Mouse (Mus musculus) midbrain, postnatal 0 days (tissue): ENCODE results near the gene Nsl1. TPM values are rescaled to one million over a fixed set of nuclear protein-coding genes. Genes with fewer than 3 reads are reported as not detected.
A peak's percentile ranks its signal among the peaks of the same experiment; 100 is the strongest.

ENCODE experiments used
- ATAC-seq: fragments of 200-750 bp; cut with Nextera tagmentation; 2 replicates; pipeline ENCODE4 v1.8.0; 2017; ENCODE audit warnings: moderate number of reproducible peaks, mild to moderate bottlenecking, moderate TSS enrichment, moderate library complexity; ENCODE audit not compliant: low FRiP score
- DNase-seq: peaks from one replicate; pipeline ENCODE4 v3.0.0-alpha.2; 2015; ENCODE audit warnings: low spot score
- H3K27ac ChIP-seq: fragments of 300-500 bp; sonication (generic); 2 replicates; pipeline ENCODE4 v1.5.1; 2014; ENCODE audit warnings: low read depth, mild to moderate bottlenecking, low read length, mixed read lengths
- H3K27me3 ChIP-seq: fragments of 300-500 bp; sonication (generic); 2 replicates; pipeline ENCODE4 v1.6.1; 2014; ENCODE audit warnings: low read length, control low read depth, mixed read lengths; ENCODE audit not compliant: insufficient read depth
- H3K36me3 ChIP-seq: fragments of 300-500 bp; sonication (generic); 2 replicates; pipeline ENCODE4 v1.6.1; 2014; ENCODE audit warnings: low read length, control low read depth, mixed read lengths; ENCODE audit not compliant: insufficient read depth
- H3K4me1 ChIP-seq: fragments of 300-500 bp; sonication (generic); 2 replicates; pipeline ENCODE4 v1.6.1; 2014; ENCODE audit warnings: mild to moderate bottlenecking, control low read depth, antibody characterized with exemption, low read length, mixed read lengths; ENCODE audit not compliant: insufficient read depth
- H3K4me2 ChIP-seq: fragments of 300-500 bp; sonication (generic); 2 replicates; pipeline ENCODE4 v1.6.1; 2014; ENCODE audit warnings: low read depth, mild to moderate bottlenecking, low read length, mixed read lengths; ENCODE audit not compliant: poor library complexity, severe bottlenecking
- H3K4me3 ChIP-seq: fragments of 300-500 bp; sonication (generic); 2 replicates; pipeline ENCODE4 v1.5.1; 2014; ENCODE audit warnings: low read depth, mild to moderate bottlenecking, low read length, moderate library complexity
- H3K9ac ChIP-seq: fragments of 300-500 bp; sonication (generic); replicated peaks from 2 replicates; pipeline ENCODE4 v1.6.1; 2014; ENCODE audit warnings: mild to moderate bottlenecking, low read length, moderate library complexity, mixed read lengths; ENCODE audit not compliant: poor library complexity, severe bottlenecking
- H3K9me3 ChIP-seq: fragments of 300-500 bp; sonication (generic); 2 replicates; pipeline ENCODE4 v1.6.1; 2016; ENCODE audit warnings: low read length, control low read depth
- CTCF ChIP-seq: IDR thresholded peaks from 2 replicates; pipeline ENCODE4 v1.5.1; 2016; ENCODE audit warnings: antibody characterized with exemption, mild to moderate bottlenecking
- WGBS: fragments of 180-500 bp; shearing (Covaris S2); extraction: QIAGEN DNeasy Blood & Tissue Kit; methylation state at CpG from one replicate; pipeline ENCODE4 v1.1.7; 2014; 5-methylcytosine and 5-hydroxymethylcytosine counted together
- polyA plus RNA-seq: library from polyadenylated mRNA; unstranded; fragments of >200 nt; fragmentation: Nextera tagmentation; extraction: Ambion mirVana; gene quantifications from 2 replicates; pipeline ENCODE4 v1.2.1, GENCODE M21; 2015
- total RNA-seq: library from RNA; depleted of rRNA; stranded (reverse); fragments of >200 nt; gene quantifications from 2 replicates; pipeline ENCODE4 v1.2.3, GENCODE M21; 2014

Nsl1 gene
- total and polyA plus RNA-seq, 2 experiments from 2014 or later = 1.6 to 1.8 TPM

DNA sequence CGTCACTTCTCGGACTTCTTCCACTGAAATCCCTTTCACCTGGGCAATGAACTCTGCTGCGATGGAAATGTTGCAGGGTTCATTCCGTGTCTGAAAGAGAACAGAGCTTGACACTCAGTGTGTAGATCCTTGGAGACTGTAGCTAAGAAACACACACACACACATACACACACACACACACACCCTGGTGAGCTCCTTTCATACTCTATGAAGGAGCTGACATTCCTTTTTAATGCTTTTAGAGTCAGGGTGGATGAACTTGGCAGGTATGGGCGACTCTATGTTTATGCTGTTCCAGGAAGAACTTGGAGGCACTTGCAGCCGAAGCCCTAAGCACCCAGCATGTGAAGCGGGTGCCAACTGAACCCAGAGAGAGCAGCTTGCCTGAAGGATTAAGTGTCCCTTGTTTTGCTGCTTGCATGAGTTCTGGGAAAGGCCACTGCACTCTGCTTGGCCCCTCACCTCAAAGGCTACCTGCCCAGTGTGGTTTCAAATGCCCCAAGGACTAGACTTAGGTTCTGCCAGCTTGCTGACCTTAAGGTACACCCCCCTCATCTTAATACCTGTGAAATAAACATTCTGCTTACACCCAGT, 16.5 kb upstream of the Nsl1 start:
- H3K4me2 ChIP-seq = no peak overlapping the region
- no peaks in the 10 kb centered on the region for H3K27me3 ChIP-seq
- WGBS = 59% methylated on average over 7 of the region's 7 CpGs
- no peak overlapping the region for H3K9ac ChIP-seq
- H3K4me3 ChIP-seq = no peak overlapping the region
- ATAC-seq (no peak), DNase-seq (peak; percentile 12)
- no peaks in the 10 kb centered on the region for H3K9me3 ChIP-seq
- no peaks in the 10 kb centered on the region for H3K36me3 ChIP-seq
- H3K27ac ChIP-seq = no peak overlapping the region
- no peak for TF ChIP-seq CTCF
- H3K4me1 ChIP-seq = no peaks in the 10 kb centered on the region

DNA sequence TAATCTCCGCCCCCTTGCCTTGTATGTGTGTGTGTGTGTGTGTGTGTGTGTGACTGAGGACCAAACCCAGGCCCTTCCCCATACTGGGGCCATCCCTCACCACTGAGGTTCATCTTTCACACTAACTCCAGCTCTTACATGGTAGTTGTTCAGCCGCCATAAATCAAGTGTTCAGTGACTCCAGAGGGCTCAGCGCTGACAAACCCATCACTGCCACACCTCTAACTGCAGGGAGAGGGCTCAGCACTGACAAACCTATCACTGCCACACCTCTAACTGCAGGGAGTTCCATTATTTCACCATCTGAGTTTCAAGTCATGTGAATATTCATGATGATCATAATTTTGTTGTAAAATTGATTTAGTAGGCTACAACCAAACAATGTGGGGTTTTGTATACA, 9.3 kb upstream of the Nsl1 start:
- no peaks in the 10 kb centered on the region for H3K9me3 ChIP-seq
- no peak overlapping the region for H3K9ac ChIP-seq
- TF ChIP-seq CTCF = no peak
- DNase-seq = no peak
- H3K36me3 ChIP-seq = no peaks in the 10 kb centered on the region
- no peak overlapping the region for H3K4me3 ChIP-seq
- no peak overlapping the region for H3K27ac ChIP-seq
- no peak overlapping the region for H3K4me2 ChIP-seq
- ATAC-seq = no peak
- 91% methylated on average over 3 of the region's 3 CpGs for WGBS
- H3K27me3 ChIP-seq = no peaks in the 10 kb centered on the region
- H3K4me1 ChIP-seq = no peaks in the 10 kb centered on the region

DNA sequence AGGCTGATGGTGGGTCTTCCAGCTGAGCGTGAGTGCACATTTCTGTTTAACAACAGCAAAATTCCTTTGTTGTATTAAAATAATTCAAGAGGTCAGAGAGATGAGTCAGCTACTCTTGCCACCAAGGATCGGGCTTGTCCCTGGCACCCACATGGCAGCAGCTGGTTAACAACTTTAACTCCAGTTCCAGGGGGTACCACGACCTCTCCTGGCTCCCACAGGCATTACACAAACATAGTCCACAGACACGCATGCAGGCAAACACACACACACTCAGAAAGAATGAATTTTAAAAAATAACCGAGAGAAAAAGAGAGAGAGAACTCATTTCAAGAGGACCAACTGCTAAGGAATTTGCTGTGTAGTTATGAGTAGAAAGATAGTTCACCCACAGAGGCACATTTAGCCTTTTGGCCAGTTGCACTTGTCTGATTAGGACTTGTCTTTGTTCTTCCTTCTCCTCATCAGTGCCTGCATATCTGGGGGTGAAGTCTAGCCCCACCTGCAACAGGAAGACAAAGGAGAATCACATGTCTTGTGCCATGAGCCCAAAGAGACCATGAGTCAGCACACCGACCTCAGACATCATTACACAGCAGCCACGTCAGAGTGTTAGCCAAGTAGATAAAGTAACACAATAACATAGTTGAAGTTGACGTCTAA, 7.8 kb upstream of the Nsl1 start:
- 74% methylated on average over 8 of the region's 8 CpGs for WGBS
- Histone ChIP-seq H3K9me3 (no peaks in the 10 kb centered on the region), H3K4me2 (no peak overlapping the region), H3K9ac (no peak overlapping the region), H3K27ac (no peak overlapping the region), H3K36me3 (no peaks in the 10 kb centered on the region), H3K27me3 (no peaks in the 10 kb centered on the region), H3K4me3 (no peak overlapping the region), H3K4me1 (no peaks in the 10 kb centered on the region)
- DNase-seq = no peak
- ATAC-seq = no peak
- TF ChIP-seq CTCF = no peak

DNA sequence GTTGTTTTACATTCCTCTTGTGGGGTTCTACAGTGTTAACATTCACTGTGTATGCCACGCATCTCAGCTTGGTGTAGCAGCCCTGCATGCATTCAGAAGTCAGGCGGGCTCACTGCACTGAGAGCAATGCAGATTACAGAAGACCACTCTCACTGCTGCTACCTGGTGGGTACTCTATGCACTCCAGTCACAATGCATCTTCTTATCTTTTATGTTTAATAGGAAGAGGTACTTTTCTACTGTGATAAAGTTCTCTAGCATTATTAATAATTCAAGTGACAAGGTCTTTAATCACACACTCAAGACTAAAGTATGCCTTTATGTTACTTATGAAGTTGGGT, 7.3 kb upstream of the Nsl1 start:
- WGBS = 67% methylated on average over 2 of the region's 2 CpGs

DNA sequence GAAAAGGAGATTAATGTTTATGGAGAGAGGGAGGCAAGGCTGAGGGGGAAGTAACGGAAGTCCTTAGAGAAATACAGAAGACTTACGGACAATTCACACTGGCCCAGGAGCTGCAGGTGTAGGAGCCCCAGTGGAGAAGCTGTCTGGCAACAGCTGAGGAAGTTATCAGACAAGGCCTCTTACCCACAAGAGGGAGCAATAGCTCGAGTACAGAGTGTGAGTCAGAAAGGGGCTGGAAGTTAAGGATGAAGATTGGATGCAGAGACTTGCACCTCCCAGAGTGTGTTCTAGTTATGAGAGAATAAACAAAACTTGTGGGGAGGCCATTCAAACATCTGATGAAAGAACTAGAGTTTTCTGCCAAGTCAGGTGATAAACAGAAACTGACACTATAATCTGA, 5.4 kb upstream of the Nsl1 start:
- TF ChIP-seq CTCF = peak; percentile 22; the same call in 1 of the 2 replicates
- DNase-seq = no peak
- Histone ChIP-seq H3K36me3 (no peaks in the 10 kb centered on the region), H3K27ac (no peak overlapping the region), H3K4me1 (no peaks in the 10 kb centered on the region; the same call in 1 of the 2 replicates), H3K4me3 (no peak overlapping the region), H3K4me2 (no peak overlapping the region), H3K9me3 (no peaks in the 10 kb centered on the region), H3K27me3 (no peaks in the 10 kb centered on the region), H3K9ac (no peak overlapping the region)
- WGBS = 69% methylated on average over 3 of the region's 3 CpGs
- ATAC-seq = no peak

More for the DNA sequence above, 7.3 kb upstream of the Nsl1 start:
- H3K9ac ChIP-seq = no peak overlapping the region
- H3K4me2 ChIP-seq = no peak overlapping the region
- no peak overlapping the region for H3K4me3 ChIP-seq
- no peaks in the 10 kb centered on the region for H3K36me3 ChIP-seq
- peak; percentile 24 for DNase-seq
- no peak overlapping the region for H3K27ac ChIP-seq
- no peaks in the 10 kb centered on the region for H3K9me3 ChIP-seq
- no peak for ATAC-seq
- H3K4me1 ChIP-seq = no peaks in the 10 kb centered on the region
- TF ChIP-seq CTCF = peak; percentile 44
- no peaks in the 10 kb centered on the region for H3K27me3 ChIP-seq

DNA sequence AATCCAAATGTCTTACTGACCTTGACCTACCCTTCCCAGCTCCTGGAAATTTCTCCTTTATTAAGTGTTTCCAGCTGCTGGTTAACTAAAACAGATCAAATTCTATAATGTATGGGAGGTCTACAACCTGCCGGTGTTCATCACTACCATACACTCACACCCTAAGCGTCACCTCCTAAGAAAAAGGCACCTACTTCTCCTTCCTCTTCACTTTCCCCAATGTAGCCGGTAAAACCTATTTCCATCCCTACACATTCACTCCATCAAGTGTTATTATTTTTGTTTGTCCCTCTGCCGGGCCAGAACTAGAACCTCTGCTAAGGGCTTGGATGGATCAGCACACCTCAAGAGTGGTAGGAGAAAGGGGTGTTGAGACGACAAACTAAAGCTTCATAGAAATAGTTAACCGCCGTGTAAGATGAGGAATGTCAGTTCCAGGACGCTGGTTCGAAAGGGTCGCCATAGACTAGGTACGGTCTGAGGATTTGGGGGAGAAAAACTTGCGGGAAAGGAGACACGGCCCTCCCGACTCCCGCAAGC, 501 bp upstream of the Nsl1 start:
- Histone ChIP-seq H3K9me3 (no peaks in the 10 kb centered on the region), H3K27me3 (no peaks in the 10 kb centered on the region), H3K4me3 (peak overlapping the region; percentile 67), H3K4me1 (no peaks in the 10 kb centered on the region; the same call in 1 of the 2 replicates), H3K36me3 (no peaks in the 10 kb centered on the region), H3K4me2 (peak overlapping the region; percentile 97), H3K9ac (peak overlapping the region; percentile 72), H3K27ac (peak overlapping the region; percentile 77)
- ATAC-seq (peak; percentile 46), DNase-seq (no peak)
- no peak for TF ChIP-seq CTCF
- WGBS = 5% methylated on average over 15 of the region's 15 CpGs
